Mouse (Mus musculus) lung, embryonic 15.5 days (tissue): Measurements from ENCODE around the gene Spi1. TPM values are rescaled to one million over a fixed set of nuclear protein-coding genes. Genes with fewer than 3 reads are reported as not detected.
A peak's percentile ranks its signal among the peaks of the same experiment; 100 is the strongest.
"Not testable (repeated sequence)": the region's sequence is repeated elsewhere in the genome, so short reads cannot be mapped to it uniquely, and the experiment has no call there.

ENCODE experiments used
- ATAC-seq: fragments of 200-750 bp; cut with Nextera tagmentation; 2 replicates; pipeline ENCODE4 v1.8.0; 2017; ENCODE audit warnings: moderate number of reproducible peaks, borderline replicate concordance; ENCODE audit not compliant: low FRiP score, low TSS enrichment; ENCODE audit errors: extremely low read depth
- H3K27ac ChIP-seq: fragments of 300-500 bp; sonication (generic); 2 replicates; pipeline ENCODE4 v1.5.1; 2015; ENCODE audit warnings: moderate library complexity, mild to moderate bottlenecking, inconsistent platforms
- H3K27me3 ChIP-seq: fragments of 300-500 bp; sonication (generic); 2 replicates; pipeline ENCODE4 v1.6.1; 2015; ENCODE audit warnings: inconsistent platforms
- H3K36me3 ChIP-seq: fragments of 300-500 bp; sonication (generic); 2 replicates; pipeline ENCODE4 v1.6.1; 2015; ENCODE audit warnings: inconsistent platforms
- H3K4me1 ChIP-seq: fragments of 300-500 bp; sonication (generic); 2 replicates; pipeline ENCODE4 v1.6.1; 2015; ENCODE audit warnings: inconsistent platforms
- H3K4me2 ChIP-seq: fragments of 300-500 bp; sonication (generic); 2 replicates; pipeline ENCODE4 v1.6.1; 2015; ENCODE audit warnings: inconsistent platforms, mild to moderate bottlenecking, moderate library complexity
- H3K4me3 ChIP-seq: fragments of 300-500 bp; sonication (generic); 2 replicates; pipeline ENCODE4 v1.5.1; 2015; ENCODE audit warnings: mild to moderate bottlenecking, inconsistent platforms
- H3K9ac ChIP-seq: fragments of 300-500 bp; sonication (generic); 2 replicates; pipeline ENCODE4 v1.6.1; 2015; ENCODE audit warnings: inconsistent platforms
- H3K9me3 ChIP-seq: fragments of 300-500 bp; sonication (generic); 2 replicates; pipeline ENCODE4 v1.6.1; 2016; ENCODE audit warnings: inconsistent platforms
- WGBS: fragments of 180-500 bp; shearing (Covaris S2); methylation state at CpG from one replicate; pipeline ENCODE4 v1.1.7; 2015; 5-methylcytosine and 5-hydroxymethylcytosine counted together
- polyA plus RNA-seq: library from polyadenylated mRNA; unstranded; fragments of >200 nt; fragmentation: Nextera tagmentation; extraction: Ambion mirVana; gene quantifications from 2 replicates; pipeline ENCODE4 v1.2.1, GENCODE M21; 2015

Gene Spi1
- polyA plus RNA-seq: 6.9 and 8.7 TPM in 2 replicates

DNA sequence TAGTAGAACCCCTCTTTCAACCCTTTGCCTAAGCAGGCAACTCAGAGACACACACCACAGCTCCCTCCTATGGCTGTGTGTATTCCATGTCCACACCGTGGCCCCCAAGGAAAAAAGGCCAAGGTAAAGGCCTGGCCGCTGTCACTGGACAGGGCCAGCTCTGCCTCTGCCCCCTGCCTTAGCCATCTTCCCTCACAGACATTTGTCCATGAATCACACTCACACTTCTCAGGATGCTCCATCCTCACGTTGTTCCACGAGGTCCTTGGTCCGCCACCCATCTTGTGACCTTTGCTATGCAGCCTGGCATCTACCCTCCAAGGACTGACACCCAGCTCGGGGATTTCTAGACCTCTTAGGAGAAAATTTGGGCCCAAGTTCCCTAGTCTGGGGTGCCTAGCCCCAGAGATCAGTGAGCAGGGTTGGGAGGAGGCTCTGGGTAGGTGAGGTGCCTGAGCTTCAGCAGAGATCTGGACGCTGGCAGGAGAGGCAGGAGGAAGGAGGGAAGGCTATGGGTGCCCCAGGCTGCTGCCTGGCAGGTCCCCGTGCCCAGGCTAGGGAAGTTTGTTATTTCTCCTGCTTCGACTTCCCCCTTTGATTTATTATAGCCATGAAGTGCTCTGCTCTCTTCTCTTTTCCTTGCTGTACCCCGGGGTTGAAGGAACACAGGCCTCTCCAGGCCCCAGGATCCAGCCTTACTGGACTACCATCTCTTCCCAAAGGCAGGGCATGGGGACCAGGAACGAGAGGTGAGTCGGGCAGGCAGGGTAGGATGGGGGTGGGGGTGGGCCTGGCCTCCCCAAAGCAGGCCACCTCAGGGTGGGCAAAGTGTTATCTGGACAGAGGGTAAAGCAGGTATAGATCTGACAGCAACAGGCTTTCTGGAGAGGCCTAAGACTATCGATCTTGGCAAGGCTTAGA, at the start of gene Spi1:
TSS of gene Spi1 (plus strand) at position 616 of the 921 bp plus-strand sequence.
- Histone ChIP-seq H3K4me2 (no peak within 1 kb of the TSS), H3K27me3 (no peaks in the 10 kb centered on the region), H3K4me3 (no peak within 1 kb of the TSS), H3K4me1 (peaks cover 9% of the 10 kb centered on the region), H3K27ac (peak within 1 kb of the TSS; percentile 17; the same call in 1 of the 2 replicates), H3K36me3 (no peaks in the 10 kb centered on the region), H3K9ac (no peak within 1 kb of the TSS), H3K9me3 (no peaks in the 10 kb centered on the region)
- no peak for ATAC-seq
- 75% methylated on average over 13 of the region's 13 CpGs for WGBS

DNA sequence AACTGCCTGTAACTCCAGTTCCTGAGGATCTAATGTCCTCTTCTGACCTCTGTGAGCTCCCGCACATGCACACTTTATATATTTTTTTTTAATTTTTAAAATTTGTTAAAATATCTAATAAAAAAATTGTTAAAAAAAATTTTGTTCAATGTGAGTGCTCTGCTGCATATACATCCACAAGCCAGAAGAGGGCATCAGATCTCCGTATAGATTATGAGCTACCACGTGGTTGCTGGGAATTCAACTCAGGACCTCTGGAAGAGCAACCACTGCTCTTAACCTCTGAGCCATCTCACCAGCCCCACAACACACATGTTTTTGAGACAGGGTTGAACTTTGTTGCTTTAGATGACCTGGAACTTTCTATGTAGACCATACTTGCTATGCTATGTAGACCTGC, 49.2 kb upstream of the Spi1 start:
- Histone ChIP-seq H3K4me1 (peaks cover 3% of the 10 kb centered on the region; the same call in 1 of the 2 replicates), H3K27ac (no peak overlapping the region), H3K9me3 (no peaks in the 10 kb centered on the region), H3K4me3 (no peak overlapping the region), H3K36me3 (no peaks in the 10 kb centered on the region), H3K4me2 (no peak overlapping the region), H3K9ac (no peak overlapping the region), H3K27me3 (no peaks in the 10 kb centered on the region)
- ATAC-seq: no peak
- WGBS: 16% methylated on average over 3 of the region's 3 CpGs

DNA sequence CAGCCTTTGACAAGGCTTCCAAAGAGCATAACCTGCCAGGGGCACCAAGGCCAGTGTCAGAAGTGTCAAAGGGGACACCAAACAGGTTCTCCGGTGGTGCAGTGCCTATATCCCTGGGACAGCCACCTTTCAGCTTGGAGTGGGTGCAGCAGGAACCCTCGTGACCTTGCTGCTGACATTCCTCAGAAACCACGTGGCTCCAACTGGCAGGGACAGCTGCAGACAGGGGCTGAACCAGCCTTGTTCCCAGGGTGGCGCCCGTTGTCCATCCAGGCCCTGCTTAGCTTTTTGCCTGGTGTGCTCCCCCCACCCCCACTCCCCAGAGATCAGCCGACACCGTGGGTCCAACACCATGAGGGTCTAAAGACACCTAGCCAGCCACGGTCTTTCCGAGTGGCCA, 46.8 kb upstream of the Spi1 start, which contains the start of gene Rapsn:
TSS of gene Rapsn (plus strand) at position 236 of the 400 bp plus-strand sequence.
- Histone ChIP-seq H3K27ac (no peak within 1 kb of the TSS), H3K4me3 (no peak within 1 kb of the TSS), H3K4me2 (no peak within 1 kb of the TSS), H3K9me3 (no peaks in the 10 kb centered on the region), H3K4me1 (peaks cover 3% of the 10 kb centered on the region; the same call in 1 of the 2 replicates), H3K36me3 (no peaks in the 10 kb centered on the region), H3K27me3 (no peaks in the 10 kb centered on the region), H3K9ac (no peak within 1 kb of the TSS)
- WGBS: 42% methylated on average over 9 of the region's 9 CpGs
- ATAC-seq: peak; percentile 27; the same call in 1 of the 2 replicates

DNA sequence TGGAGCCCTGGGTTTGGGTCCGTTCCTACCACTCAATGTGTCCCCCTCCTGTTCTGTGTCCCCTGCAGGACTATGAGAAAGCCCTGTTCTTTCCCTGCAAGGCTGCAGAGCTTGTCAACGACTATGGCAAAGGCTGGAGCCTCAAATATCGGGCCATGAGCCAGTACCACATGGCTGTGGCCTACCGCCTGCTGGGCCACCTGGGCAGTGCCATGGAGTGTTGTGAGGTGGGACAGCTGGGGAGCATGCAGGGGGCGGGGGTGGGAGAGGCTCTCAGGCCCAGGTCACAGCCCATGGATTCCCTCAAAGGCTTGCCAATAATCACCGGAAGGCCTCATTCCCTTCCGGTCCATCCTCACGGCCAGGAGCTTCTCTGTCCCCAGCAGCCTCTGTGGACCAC, 40.4 kb upstream of the Spi1 start:
- H3K4me1 ChIP-seq: peaks cover 3% of the 10 kb centered on the region; the same call in 1 of the 2 replicates
- no peak for ATAC-seq
- no peaks in the 10 kb centered on the region for H3K9me3 ChIP-seq
- H3K27ac ChIP-seq: no peak overlapping the region
- H3K9ac ChIP-seq: no peak overlapping the region
- H3K36me3 ChIP-seq: no peaks in the 10 kb centered on the region
- 66% methylated on average over 8 of the region's 8 CpGs for WGBS
- H3K27me3 ChIP-seq: no peaks in the 10 kb centered on the region
- no peak overlapping the region for H3K4me2 ChIP-seq
- H3K4me3 ChIP-seq: no peak overlapping the region

DNA sequence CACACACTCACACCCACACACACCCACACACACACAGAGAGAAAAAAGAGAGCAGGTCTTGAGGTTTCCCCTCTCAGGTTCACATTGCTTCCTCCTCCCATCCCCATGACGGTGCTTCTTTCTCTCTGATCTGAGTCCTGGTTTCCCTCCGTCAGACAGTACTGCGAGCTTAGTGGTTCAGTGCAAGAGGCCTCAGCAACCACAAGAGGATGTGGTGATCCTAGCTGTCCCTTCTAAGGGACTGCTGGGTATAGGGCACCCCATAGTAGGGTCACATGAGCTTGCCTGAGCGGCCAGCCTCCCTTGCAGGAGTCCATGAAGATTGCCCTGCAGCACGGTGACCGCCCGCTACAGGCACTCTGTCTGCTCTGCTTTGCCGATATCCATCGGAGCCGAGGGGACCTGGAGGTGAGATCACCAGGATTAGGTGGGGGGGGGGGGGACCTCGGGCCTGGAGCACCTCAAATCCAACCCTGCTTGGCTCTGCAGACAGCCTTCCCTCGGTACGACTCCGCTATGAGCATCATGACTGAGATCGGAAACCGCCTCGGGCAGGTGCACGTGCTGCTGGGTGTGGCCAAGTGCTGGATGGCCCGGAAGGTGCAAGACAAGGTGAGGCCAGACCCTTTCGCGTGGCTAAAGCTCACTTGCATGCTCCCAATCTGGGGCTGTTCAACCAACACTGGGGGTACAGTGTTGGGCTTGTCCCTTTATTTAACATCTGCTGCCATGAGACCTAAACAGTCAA, 39.4 kb upstream of the Spi1 start:
- Histone ChIP-seq H3K4me3 (no peak overlapping the region), H3K4me1 (peaks cover 3% of the 10 kb centered on the region; the same call in 1 of the 2 replicates), H3K4me2 (no peak overlapping the region), H3K36me3 (no peaks in the 10 kb centered on the region), H3K27me3 (no peaks in the 10 kb centered on the region), H3K9me3 (no peaks in the 10 kb centered on the region), H3K9ac (no peak overlapping the region), H3K27ac (no peak overlapping the region)
- WGBS: 68% methylated on average over 21 of the region's 21 CpGs
- ATAC-seq: peak; percentile 39

DNA sequence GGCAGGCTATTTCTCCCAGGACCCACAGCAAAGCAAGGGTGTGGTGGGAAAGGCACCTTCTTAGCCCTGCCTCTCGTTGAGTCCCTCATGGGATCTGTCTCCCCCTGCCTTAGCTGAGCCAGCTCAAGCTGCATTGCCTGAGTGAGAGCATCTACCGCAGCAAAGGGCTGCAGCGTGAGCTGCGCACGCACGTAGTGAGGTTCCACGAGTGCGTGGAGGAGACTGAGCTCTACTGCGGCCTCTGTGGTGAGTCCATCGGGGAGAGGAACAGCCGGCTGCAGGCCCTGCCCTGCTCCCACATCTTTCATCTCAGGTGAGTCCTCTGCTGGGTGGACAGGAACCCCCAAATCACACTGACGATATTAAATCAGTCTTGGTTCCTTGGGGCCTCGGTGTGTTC, 37.5 kb upstream of the Spi1 start:
- Histone ChIP-seq H3K4me3 (no peak overlapping the region), H3K4me1 (peaks cover 3% of the 10 kb centered on the region; the same call in 1 of the 2 replicates), H3K9ac (no peak overlapping the region), H3K27me3 (no peaks in the 10 kb centered on the region), H3K36me3 (no peaks in the 10 kb centered on the region), H3K27ac (no peak overlapping the region), H3K4me2 (no peak overlapping the region), H3K9me3 (no peaks in the 10 kb centered on the region)
- WGBS: 72% methylated on average over 13 of the region's 13 CpGs
- no peak for ATAC-seq

DNA sequence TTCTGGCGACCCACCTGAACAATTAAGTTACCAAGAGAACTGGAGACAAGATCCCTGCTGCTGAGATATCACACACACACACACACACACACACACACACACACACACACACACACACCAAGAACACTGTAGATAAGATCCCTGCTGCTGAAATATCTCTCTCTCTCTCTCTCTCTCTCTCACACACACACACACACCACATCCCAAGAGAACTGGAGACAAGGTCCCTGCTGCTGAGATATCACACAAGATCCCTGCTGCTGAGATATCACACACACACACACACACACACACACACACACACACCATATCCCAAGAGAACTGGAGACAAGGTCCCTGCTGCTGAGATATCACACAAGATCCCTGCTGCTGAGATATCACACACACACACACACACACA, 36.4 kb upstream of the Spi1 start:
- H3K27ac ChIP-seq, H3K36me3 ChIP-seq, H3K9me3 ChIP-seq, H3K4me2 ChIP-seq, H3K9ac ChIP-seq, H3K27me3 ChIP-seq, ATAC-seq, H3K4me1 ChIP-seq, H3K4me3 ChIP-seq: not testable (repeated sequence)
- 93% methylated on average over 1 of the region's 1 CpGs for WGBS

DNA sequence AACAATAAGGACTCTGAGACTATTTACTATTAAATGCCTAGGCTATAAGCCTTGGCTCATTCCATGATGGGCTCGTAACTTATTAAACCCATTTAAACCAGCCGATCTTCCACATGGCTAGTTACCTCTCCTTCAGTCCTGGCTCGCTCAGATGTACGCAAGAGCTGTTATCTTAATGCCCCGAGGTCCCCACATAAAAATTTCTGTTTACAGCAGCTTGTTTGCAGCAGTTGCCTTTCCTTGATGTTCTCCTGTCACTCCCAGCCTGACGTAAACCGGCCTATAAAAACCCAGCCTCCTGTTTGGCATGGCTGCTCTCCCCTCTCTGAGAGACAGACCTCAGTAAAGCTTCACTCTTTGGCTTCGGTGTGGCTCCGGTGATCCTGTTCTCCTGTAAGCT, 34.8 kb upstream of the Spi1 start:
- H3K36me3 ChIP-seq: no peaks in the 10 kb centered on the region
- H3K4me1 ChIP-seq: peaks cover 3% of the 10 kb centered on the region; the same call in 1 of the 2 replicates
- no peaks in the 10 kb centered on the region for H3K9me3 ChIP-seq
- H3K27ac ChIP-seq: no peak overlapping the region
- H3K27me3 ChIP-seq: no peaks in the 10 kb centered on the region
- 78% methylated on average over 9 of the region's 9 CpGs for WGBS
- no peak overlapping the region for H3K4me2 ChIP-seq
- no peak overlapping the region for H3K9ac ChIP-seq
- ATAC-seq: no peak
- no peak overlapping the region for H3K4me3 ChIP-seq

DNA sequence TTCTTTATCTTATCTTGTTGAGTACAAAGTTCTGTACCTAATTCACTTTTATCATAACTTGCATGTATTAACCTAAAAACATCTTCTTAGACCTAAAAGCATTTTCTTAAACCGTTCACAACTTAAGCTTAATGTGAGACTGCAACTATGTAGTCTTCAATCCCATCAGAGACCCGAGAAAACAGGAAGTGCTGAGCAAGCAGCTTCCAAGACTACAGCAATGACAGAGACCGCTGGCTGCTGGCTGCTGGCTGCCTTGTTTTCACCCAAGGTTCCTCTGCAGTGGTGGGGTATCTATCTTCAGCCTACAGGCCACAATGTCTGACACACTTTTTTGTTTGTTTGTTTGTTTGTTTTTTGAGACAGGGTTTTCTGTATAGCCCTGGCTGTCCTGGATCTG, 30.3 kb upstream of the Spi1 start:
- 70% methylated on average over 3 of the region's 3 CpGs for WGBS
- H3K4me1 ChIP-seq: peaks cover 10% of the 10 kb centered on the region
- no peak overlapping the region for H3K27ac ChIP-seq
- H3K36me3 ChIP-seq: peaks cover 18% of the 10 kb centered on the region
- no peak overlapping the region for H3K4me3 ChIP-seq
- no peak overlapping the region for H3K4me2 ChIP-seq
- H3K9ac ChIP-seq: no peak overlapping the region
- no peak for ATAC-seq
- no peaks in the 10 kb centered on the region for H3K27me3 ChIP-seq
- H3K9me3 ChIP-seq: no peaks in the 10 kb centered on the region

DNA sequence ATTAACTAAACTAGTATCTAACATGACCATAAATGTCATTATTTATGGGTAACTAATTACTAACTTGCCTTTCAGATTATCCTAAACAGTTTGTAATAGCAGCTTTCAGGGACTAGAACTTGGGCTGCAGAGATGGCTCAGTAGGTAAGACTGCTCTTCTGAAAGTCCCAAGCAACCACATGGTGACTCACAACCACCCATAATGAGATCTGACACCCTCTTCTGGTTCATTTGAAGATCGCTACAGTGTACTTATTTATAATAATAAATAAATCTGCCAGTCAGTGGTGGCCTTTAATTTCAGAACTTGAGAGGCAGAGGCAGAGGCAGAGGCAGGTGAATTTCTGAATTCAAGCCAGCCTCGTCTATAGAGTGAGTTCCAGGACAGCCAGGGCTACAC, 29.4 kb upstream of the Spi1 start:
- H3K27ac ChIP-seq: no peak overlapping the region
- no peak overlapping the region for H3K4me3 ChIP-seq
- no peak overlapping the region for H3K9ac ChIP-seq
- 43% methylated on average over 2 of the region's 2 CpGs for WGBS
- H3K36me3 ChIP-seq: peaks cover 26% of the 10 kb centered on the region
- H3K4me1 ChIP-seq: peaks cover 10% of the 10 kb centered on the region
- H3K4me2 ChIP-seq: peak overlapping the region; percentile 90; the same call in 1 of the 2 replicates
- ATAC-seq: no peak
- no peaks in the 10 kb centered on the region for H3K9me3 ChIP-seq
- H3K27me3 ChIP-seq: no peaks in the 10 kb centered on the region

DNA sequence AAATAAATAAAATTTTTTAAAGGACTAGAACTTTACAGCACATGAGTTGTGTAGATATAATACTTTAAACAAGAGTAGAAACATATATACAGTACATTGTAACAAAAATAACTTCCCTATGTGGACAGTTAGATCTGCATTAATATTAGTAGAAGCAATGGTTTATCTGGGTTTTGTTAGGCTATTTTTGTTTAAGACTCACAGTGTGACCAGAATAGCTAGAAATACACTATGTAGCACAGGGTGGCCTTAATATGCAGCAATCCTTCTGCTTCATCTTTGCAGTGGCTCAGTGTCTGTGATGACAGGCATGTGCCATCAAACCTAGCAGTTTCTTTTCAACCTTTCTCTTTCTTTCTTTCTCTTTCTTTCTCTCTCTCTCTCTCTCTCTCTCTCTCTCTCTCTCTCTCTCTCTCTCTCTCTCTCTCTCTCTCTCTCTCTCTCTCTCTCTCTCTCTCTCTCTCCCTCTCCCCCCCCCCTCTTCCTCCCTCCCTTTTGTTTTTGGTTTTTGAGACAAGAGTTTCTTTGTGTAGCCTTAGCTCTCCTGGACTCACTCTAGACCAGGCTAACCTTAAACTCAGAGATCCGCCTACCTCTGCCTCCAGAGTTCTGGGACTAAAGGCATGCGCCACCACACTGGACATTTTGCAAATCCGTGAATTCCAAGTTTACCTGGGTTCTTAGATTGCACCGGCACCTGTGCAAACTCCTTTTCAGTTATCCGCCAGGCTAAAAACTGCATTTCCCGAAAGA, 28.8 kb upstream of the Spi1 start:
- Histone ChIP-seq H3K4me2 (peak overlapping the region; percentile 90), H3K4me1 (peaks cover 10% of the 10 kb centered on the region), H3K9ac (peak overlapping the region; percentile 84), H3K27me3 (no peaks in the 10 kb centered on the region), H3K36me3 (peaks cover 32% of the 10 kb centered on the region), H3K9me3 (no peaks in the 10 kb centered on the region), H3K27ac (peak overlapping the region; percentile 85; the same call in 1 of the 2 replicates), H3K4me3 (peak overlapping the region; percentile 90)
- WGBS: 0% methylated on average over 6 of the region's 6 CpGs
- peak; percentile 61; the same call in 1 of the 2 replicates for ATAC-seq
